Mouse (Mus musculus): ENCODE results near the gene Ciita. TPM values are rescaled to one million over a fixed set of nuclear protein-coding genes. Genes with fewer than 3 reads are reported as not detected.

Gene Ciita
- polyA plus RNA-seq (2012; rRNA removed; ENCODE audit: low replicate concordance), result 3.8 and 8.1 TPM in 2 replicates

DNA sequence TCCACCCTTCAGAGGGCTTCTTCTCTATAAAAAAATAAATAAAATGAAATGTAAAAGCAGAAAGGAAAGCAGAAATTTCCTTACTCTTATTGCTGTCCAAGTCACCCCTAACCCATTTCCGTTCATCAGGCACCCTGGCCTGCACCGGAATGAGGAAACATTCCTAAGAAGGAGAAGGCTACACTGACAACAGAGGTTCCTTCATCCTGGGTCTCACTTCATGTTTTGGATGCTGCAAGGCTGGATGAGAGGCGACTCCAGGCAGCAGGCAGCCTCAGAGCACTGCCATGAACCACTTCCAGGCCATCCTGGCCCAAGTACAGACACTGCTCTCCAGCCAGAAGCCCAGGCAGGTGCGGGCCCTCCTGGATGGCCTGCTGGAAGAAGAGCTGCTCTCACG, at the start of gene Ciita:
Ciita (plus strand) TSS at position 203 of the 400 bp plus-strand sequence.

DNA sequence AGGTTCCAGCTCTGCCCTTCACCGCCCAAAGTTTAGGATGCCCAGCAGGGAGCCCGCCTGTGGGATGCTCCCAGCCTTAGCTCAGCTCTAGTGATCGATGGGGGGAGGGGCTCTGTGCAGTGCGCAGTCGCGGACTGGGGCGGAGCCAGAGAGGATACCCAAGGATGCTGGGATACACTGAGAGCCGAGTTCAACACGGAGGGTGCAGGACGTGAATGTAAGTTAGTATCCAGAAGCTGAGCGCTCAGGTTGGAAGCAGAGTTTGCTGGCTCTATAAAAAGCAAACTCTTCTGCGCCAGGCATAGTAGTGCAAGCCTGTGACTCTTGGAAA, 32.6 kb upstream of the Ciita start, which contains the start of gene Tvp23a:
Tvp23a (minus strand) TSS at position 99 of the 331 bp plus-strand sequence.

DNA sequence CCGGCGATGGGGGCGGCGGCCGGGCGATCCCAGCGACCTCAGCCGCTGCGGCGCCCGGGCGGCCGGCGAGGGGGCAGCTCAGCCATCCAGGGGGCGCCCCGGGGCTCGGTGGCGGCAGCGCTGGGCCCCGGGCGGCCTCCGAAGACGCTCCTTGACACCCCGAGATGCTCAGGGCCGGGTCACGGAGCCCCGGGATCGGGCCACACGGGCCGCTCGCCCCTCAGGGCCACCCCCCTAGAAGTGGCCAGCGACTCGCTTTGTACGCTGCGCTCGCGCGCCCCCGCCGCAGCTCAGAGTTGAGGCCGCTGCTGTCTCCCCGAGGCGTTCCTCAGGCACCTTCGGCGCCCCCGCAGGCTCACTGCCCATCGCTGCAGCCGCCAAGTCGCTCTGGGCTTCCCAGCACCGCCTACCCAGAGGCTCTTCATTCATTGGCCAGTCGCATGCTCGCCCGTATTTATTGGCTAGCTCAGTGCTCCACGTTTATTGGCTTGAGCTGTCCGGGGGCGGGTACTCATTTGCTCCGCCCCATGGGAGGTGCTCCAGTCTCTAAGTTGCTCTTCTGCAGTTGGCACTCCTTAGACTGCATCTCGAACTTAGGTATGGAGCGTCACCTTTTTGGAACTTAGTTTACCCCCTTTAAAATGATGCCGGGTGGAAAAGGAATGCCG, 63.0 kb downstream of the Ciita start, which contains the start of gene Dexi:
Dexi (minus strand) TSS at position 357 of the 668 bp plus-strand sequence.

DNA sequence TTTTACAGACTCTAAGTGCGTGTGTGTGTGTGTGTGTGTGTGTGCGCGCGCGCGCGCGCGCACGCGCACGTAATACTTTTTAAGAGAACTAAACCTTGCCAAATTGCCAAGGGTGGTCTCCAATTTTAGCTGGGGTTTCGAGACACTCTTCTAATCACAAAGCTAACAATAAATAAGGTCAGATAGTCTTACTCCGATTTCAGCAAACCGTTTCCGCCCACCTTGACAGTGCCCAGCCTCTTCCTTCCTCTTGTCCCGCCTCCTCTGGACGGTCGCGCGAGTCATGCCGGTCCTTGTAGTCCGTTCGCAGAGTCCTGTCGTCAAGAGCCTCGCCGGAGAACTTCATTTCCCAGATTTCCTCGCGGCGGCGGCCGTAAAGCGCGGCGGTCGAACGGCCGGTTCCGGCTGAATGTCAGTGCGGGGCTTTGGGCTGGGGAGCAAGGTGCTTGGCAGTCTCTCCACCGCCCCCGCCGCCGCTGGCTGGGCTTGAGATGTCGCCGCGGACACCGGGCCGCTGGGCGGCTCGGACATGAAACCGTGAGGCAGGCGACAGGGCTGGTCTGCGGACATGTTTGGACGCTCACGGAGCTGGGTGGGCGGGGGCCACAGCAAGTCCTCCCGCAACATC, 65.2 kb downstream of the Ciita start, which contains the start of gene Clec16a:
Clec16a (plus strand) TSS at position 345 of the 628 bp plus-strand sequence.

Other genes starting within 250 kb of the Ciita start
- gene Emp2, start 166.1 kb upstream of the Ciita start, polyA plus RNA-seq (2012; rRNA removed; ENCODE audit: low replicate concordance), result 3.6 and 7.9 TPM in 2 replicates
- not detected in 2 replicates for gene Tekt5, start 84.6 kb upstream of the Ciita start, polyA plus RNA-seq (2012; rRNA removed; ENCODE audit: low replicate concordance)
- gene Nubp1, start 68.1 kb upstream of the Ciita start, polyA plus RNA-seq (2012; rRNA removed; ENCODE audit: low replicate concordance), result 16.1 and 16.7 TPM in 2 replicates
- 1.8 and 2.1 TPM in 2 replicates for gene Tvp23a, start 32.7 kb upstream of the Ciita start, polyA plus RNA-seq (2012; rRNA removed; ENCODE audit: low replicate concordance)
- gene Dexi, start 63.0 kb downstream of the Ciita start, polyA plus RNA-seq (2012; rRNA removed; ENCODE audit: low replicate concordance), result 40.6 and 63.1 TPM in 2 replicates
- 8.0 and 8.2 TPM in 2 replicates for gene Clec16a, start 65.3 kb downstream of the Ciita start, polyA plus RNA-seq (2012; rRNA removed; ENCODE audit: low replicate concordance)